Mouse (Mus musculus): ENCODE results near the gene Zfp599.

The Zfp599 gene

GRCm38 (mm10) chr9:22224066-22224465 is 35.6 kb downstream of the Zfp599 start:
- no peak for DNase-seq (ENCODE audit: low spot score)

- no peak for DNase-seq (ENCODE audit: low spot score)
Measured at GRCm38 (mm10) chr9:22217858-22218493, 41.7 kb downstream of the Zfp599 start.

GRCm38 (mm10) chr9:22216705-22217104 is 43.0 kb downstream of the Zfp599 start:
- no peak for DNase-seq (ENCODE audit: low spot score)

- no peak for DNase-seq (ENCODE audit: low spot score)
Measured at GRCm38 (mm10) chr9:22214549-22214948, 45.1 kb downstream of the Zfp599 start.

- no peak for DNase-seq (ENCODE audit: low spot score)
Measured at GRCm38 (mm10) chr9:22213785-22214194, 45.9 kb downstream of the Zfp599 start.
